Mouse (Mus musculus) forebrain, embryonic 14.5 days (tissue): ENCODE data around the gene Mgat5. TPM values are rescaled to one million over a fixed set of nuclear protein-coding genes. Genes with fewer than 3 reads are reported as not detected.

Experiments used
- ATAC-seq: fragments of 200-750 bp; cut with Nextera tagmentation; 2 replicates; pipeline ENCODE4 v1.8.0; 2017; ENCODE audit warnings: mild to moderate bottlenecking, moderate library complexity
- DNase-seq: peaks from one replicate; pipeline ENCODE4 v3.0.0-alpha.2; 2015; ENCODE audit warnings: low spot score
- H3K27ac ChIP-seq: fragments of 300-500 bp; sonication (generic); 2 replicates; pipeline ENCODE4 v1.5.1; 2014; ENCODE audit warnings: low read depth, mild to moderate bottlenecking, control low read depth, low read length, moderate library complexity
- H3K27me3 ChIP-seq: fragments of 300-500 bp; sonication (generic); replicated peaks from 2 replicates; pipeline ENCODE4 v1.6.1; 2014; ENCODE audit warnings: low read length, control low read depth, mixed read lengths; ENCODE audit not compliant: control insufficient read depth, insufficient read depth
- H3K36me3 ChIP-seq: fragments of 300-500 bp; sonication (generic); 2 replicates; pipeline ENCODE4 v1.6.1; 2014; ENCODE audit warnings: low read length, control low read depth; ENCODE audit not compliant: control insufficient read depth, insufficient read depth
- H3K4me1 ChIP-seq: fragments of 300-500 bp; sonication (generic); 2 replicates; pipeline ENCODE4 v1.6.1; 2014; ENCODE audit warnings: antibody characterized with exemption, low read length, control low read depth; ENCODE audit not compliant: control insufficient read depth, insufficient read depth
- H3K4me2 ChIP-seq: fragments of 300-500 bp; sonication (generic); 2 replicates; pipeline ENCODE4 v1.6.1; 2014; ENCODE audit warnings: mild to moderate bottlenecking, control low read depth, low read length
- H3K4me3 ChIP-seq: fragments of 300-500 bp; sonication (generic); 2 replicates; pipeline ENCODE4 v1.5.1; 2014; ENCODE audit warnings: low read depth, low read length, control low read depth
- H3K9ac ChIP-seq: fragments of 300-500 bp; sonication (generic); 2 replicates; pipeline ENCODE4 v1.6.1; 2014; ENCODE audit warnings: mild to moderate bottlenecking, low read length, control low read depth, moderate library complexity
- H3K9me3 ChIP-seq: fragments of 300-500 bp; sonication (generic); replicated peaks from 2 replicates; pipeline ENCODE4 v1.6.1; 2016; ENCODE audit warnings: low read length, control low read depth, mixed read lengths; ENCODE audit not compliant: control insufficient read depth
- WGBS: fragments of 180-500 bp; shearing (Covaris S2); extraction: QIAGEN DNeasy Blood & Tissue Kit; methylation state at CpG from one replicate; pipeline ENCODE4 v1.1.7; 2014; 5-methylcytosine and 5-hydroxymethylcytosine counted together
- polyA plus RNA-seq: library from polyadenylated mRNA; unstranded; fragments of >200 nt; fragmentation: Nextera tagmentation; extraction: Ambion mirVana; gene quantifications from 2 replicates; pipeline ENCODE4 v1.2.1, GENCODE M21; 2014

Gene Mgat5
- polyA plus RNA-seq, 1 experiment from 2014 or later = 11.4 TPM

DNA sequence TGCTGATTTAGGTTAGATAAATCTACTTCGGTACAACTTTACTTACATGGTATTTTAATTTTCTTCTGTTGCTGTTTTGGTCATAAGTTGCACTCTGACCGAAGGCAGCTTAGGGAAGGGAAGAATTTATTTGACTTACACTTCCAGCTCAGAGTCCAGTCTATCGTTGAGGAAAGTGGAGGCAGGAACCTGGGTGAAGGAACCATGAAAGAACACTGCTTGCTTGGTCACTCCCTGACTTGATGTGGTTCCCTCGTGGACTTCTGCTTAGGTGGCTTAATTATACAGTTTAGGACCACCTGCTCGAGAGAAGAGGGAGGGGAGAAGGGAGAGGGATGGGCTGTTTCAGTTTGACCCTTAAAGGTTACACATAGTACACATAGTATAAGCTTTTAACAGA, 105.2 kb downstream of the Mgat5 start:
- Histone ChIP-seq H3K9ac (no peak overlapping the region), H3K4me3 (no peak overlapping the region), H3K36me3 (no peaks in the 10 kb centered on the region), H3K4me1 (no peaks in the 10 kb centered on the region), H3K4me2 (no peak overlapping the region), H3K9me3 (no peaks in the 10 kb centered on the region), H3K27ac (no peak overlapping the region), H3K27me3 (no peaks in the 10 kb centered on the region)
- ATAC-seq (no peak), DNase-seq (no peak)
- WGBS = 89% methylated on average over 5 of the region's 5 CpGs

DNA sequence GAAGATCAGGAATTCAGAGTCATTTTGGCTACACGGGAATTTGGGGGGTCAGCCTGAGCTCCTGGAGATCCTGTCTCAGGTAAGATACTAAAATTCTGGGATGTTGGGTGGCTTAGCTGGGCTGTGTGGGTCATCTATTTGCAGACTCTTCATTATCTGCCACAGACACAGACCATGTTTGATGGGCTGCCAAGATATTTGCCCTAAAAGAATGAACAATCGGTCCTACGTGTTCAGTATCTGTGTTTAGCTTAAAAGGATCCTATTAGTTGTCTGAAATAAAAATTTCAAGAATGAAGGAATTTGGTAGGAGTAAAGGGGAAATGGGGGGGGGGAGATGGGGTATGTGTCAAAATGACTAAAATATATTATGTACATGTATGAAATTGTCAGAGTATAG, 105.9 kb downstream of the Mgat5 start:
- 86% methylated on average over 3 of the region's 3 CpGs for WGBS
- no peak overlapping the region for H3K4me3 ChIP-seq
- no peaks in the 10 kb centered on the region for H3K4me1 ChIP-seq
- H3K27me3 ChIP-seq = no peaks in the 10 kb centered on the region
- no peak overlapping the region for H3K9ac ChIP-seq
- ATAC-seq (no peak), DNase-seq (no peak)
- H3K36me3 ChIP-seq = no peaks in the 10 kb centered on the region
- no peak overlapping the region for H3K27ac ChIP-seq
- H3K9me3 ChIP-seq = no peaks in the 10 kb centered on the region
- H3K4me2 ChIP-seq = no peak overlapping the region

- ATAC-seq (no peak; the same call in 1 of the 2 replicates), DNase-seq (no peak)
- Histone ChIP-seq H3K4me3 (no peak overlapping the region), H3K4me1 (no peaks in the 10 kb centered on the region), H3K4me2 (no peak overlapping the region), H3K9ac (no peak overlapping the region), H3K27ac (no peak overlapping the region), H3K9me3 (no peaks in the 10 kb centered on the region), H3K27me3 (no peaks in the 10 kb centered on the region), H3K36me3 (no peaks in the 10 kb centered on the region)
- WGBS = 36% methylated on average over 8 of the region's 8 CpGs
Measured at GRCm38 (mm10) chr1:127313652-127314350, 109.0 kb downstream of the Mgat5 start.

DNA sequence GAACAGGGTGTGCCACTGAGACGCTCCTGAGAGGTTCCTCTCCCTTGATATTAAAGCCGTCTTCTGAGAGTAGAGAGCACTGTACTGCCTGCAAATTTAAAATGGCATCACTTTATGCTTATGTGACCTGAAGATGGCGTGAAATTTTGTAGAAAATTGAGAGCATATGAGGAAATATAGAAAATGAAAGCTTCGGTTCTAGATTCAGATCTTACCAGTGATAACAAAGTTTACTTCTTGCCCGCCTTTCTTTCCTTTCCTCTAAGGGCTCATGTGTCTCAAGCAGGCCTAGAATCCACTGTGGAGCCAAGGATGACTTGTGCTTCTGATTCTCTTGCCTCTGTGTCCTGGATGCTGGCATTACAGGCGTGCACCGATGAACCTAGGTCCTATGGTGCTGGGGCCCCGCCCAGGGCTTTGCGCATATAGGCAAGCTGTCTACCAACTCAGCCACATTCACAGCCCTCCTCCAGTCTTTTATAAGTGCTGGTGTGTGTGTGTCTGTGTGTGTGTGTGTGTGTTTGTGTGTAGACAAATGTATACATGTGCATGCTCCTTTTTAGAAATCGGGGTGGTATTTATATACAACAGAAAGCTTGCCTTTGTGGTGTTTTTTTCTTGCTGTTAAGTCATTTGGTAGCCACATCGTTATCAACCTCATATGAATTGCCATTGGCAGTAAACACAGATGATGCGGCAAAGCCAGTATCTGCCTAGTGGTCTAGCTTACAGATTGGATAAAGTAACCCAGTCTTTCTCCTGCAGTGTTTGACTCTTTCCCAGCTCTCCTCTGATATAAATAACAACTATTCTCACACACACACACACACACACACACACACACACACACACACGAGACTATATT, 111.2 kb downstream of the Mgat5 start:
- no peak; the same call in 1 of the 2 replicates for ATAC-seq
- Histone ChIP-seq H3K9me3 (no peaks in the 10 kb centered on the region), H3K27ac (no peak overlapping the region), H3K9ac (no peak overlapping the region), H3K27me3 (no peaks in the 10 kb centered on the region), H3K36me3 (peaks cover 9% of the 10 kb centered on the region; the same call in 1 of the 2 replicates), H3K4me3 (no peak overlapping the region), H3K4me2 (no peak overlapping the region), H3K4me1 (no peaks in the 10 kb centered on the region)
- WGBS = 82% methylated on average over 13 of the region's 13 CpGs
- DNase-seq = no peak

DNA sequence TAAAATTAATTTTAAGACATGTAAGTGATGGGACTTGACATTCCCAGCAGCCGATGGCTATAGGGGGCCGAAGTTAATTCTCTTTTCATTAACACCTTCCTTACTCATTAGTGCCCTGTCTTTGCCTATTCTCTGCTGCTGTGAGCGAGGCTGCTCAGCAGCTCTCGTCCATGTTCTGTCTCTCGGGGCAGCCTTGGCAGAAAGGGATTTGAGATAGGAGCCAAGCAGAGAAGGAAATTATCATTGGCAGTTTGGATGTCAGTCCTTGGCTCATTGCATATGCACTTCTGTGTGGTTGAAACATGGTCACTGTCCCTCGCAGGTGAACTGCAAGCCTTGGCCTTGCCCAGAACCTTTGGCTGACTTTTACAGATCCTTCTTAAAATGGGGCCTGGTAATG, 111.8 kb downstream of the Mgat5 start:
- Histone ChIP-seq H3K9me3 (no peaks in the 10 kb centered on the region), H3K9ac (no peak overlapping the region), H3K4me2 (no peak overlapping the region), H3K36me3 (peaks cover 13% of the 10 kb centered on the region; the same call in 1 of the 2 replicates), H3K4me1 (no peaks in the 10 kb centered on the region), H3K27ac (no peak overlapping the region), H3K27me3 (no peaks in the 10 kb centered on the region), H3K4me3 (no peak overlapping the region)
- ATAC-seq (no peak), DNase-seq (no peak)
- 69% methylated on average over 6 of the region's 6 CpGs for WGBS

DNA sequence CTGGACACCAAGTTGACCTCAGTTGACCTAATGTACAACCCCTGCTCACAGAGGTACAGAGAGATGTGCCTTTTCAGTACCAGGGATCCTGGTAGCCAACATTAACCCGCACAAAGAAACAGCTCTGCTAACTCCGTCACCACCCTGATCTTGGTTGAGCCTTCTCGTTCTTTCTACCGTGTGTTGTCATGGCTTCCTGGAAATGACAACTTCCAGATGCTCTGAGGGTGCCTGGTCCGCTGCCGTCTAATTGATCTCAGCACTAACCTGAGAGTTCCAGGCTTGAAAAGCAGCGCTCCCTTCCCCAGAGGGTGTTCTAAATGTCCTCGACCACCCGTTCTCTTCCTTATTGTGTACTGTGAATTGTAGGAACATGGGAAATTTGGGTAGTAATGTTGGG, 112.7 kb downstream of the Mgat5 start:
- Histone ChIP-seq H3K4me3 (no peak overlapping the region), H3K27me3 (no peaks in the 10 kb centered on the region), H3K9me3 (no peaks in the 10 kb centered on the region), H3K36me3 (peaks cover 15% of the 10 kb centered on the region; the same call in 1 of the 2 replicates), H3K4me1 (no peaks in the 10 kb centered on the region), H3K27ac (no peak overlapping the region), H3K9ac (no peak overlapping the region), H3K4me2 (no peak overlapping the region)
- ATAC-seq (no peak), DNase-seq (no peak)
- WGBS = 88% methylated on average over 9 of the region's 9 CpGs

DNA sequence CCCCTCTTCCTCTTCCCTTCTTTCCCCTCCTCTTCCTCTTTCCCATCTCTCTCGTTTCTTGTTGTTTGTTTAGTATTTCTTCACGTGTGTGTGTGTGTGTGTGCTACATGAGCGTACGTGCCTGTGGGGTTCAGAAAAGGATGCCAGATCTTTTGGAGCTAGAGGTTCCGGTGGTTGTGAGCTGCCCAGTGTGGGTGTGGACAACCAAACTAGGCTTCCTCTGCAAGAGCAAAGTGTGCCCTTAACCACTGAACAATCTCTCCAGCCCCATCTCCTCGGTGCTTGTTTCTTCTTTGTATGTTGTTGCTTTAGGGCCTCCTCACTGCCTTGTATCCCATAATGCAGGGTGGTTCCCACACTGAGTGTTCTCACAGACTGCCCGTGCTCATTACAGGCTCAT, 113.7 kb downstream of the Mgat5 start:
- no peak overlapping the region for H3K4me2 ChIP-seq
- DNase-seq (no peak), ATAC-seq (no peak)
- no peak overlapping the region for H3K4me3 ChIP-seq
- H3K4me1 ChIP-seq = no peaks in the 10 kb centered on the region
- peaks cover 15% of the 10 kb centered on the region; the same call in 1 of the 2 replicates for H3K36me3 ChIP-seq
- no peaks in the 10 kb centered on the region for H3K27me3 ChIP-seq
- no peaks in the 10 kb centered on the region for H3K9me3 ChIP-seq
- no peak overlapping the region for H3K9ac ChIP-seq
- WGBS = 84% methylated on average over 7 of the region's 7 CpGs
- H3K27ac ChIP-seq = no peak overlapping the region

- Histone ChIP-seq H3K27ac (no peak overlapping the region), H3K9ac (no peak overlapping the region), H3K4me3 (no peak overlapping the region), H3K4me2 (no peak overlapping the region), H3K36me3 (peaks cover 15% of the 10 kb centered on the region; the same call in 1 of the 2 replicates), H3K9me3 (no peaks in the 10 kb centered on the region), H3K27me3 (no peaks in the 10 kb centered on the region), H3K4me1 (no peaks in the 10 kb centered on the region)
- DNase-seq (no peak), ATAC-seq (no peak)
- WGBS = 85% methylated on average over 6 of the region's 6 CpGs
Measured at GRCm38 (mm10) chr1:127319768-127320167, 115.0 kb downstream of the Mgat5 start.

DNA sequence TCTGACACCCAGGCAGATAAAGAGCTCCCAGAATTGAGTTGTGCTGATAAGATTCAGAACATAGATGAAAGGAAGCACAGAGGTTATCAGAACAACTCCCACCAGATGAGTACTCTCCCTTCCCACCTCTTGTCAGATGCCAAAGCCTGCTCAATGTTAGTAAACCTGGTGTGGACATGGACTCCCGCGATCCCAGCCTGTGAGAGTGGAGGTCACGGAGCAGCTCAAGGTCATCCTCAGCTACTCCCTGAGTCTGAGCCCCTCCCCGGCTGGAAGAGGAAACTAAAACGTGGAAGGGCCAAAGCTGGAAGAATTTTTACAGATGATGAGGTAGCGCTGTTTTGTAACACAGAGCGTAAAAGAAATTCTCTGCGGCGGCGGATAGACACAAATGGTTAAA, 116.1 kb downstream of the Mgat5 start:
- Histone ChIP-seq H3K9me3 (no peaks in the 10 kb centered on the region), H3K4me2 (no peak overlapping the region), H3K4me1 (no peaks in the 10 kb centered on the region), H3K27me3 (no peaks in the 10 kb centered on the region), H3K27ac (no peak overlapping the region), H3K9ac (no peak overlapping the region), H3K36me3 (peaks cover 15% of the 10 kb centered on the region; the same call in 1 of the 2 replicates), H3K4me3 (no peak overlapping the region)
- 91% methylated on average over 10 of the region's 10 CpGs for WGBS
- no peak for DNase-seq
- ATAC-seq = no peak
